Mouse (Mus musculus) CH12.LX (cell line): ENCODE measurements around the gene Map1lc3b.

Source experiments
- CHD1 ChIP-seq: IDR thresholded peaks from 2 replicates; pipeline ENCODE4 v1.6.1; 2012; ENCODE audit warnings: low read depth, low read length, improper control_type of control experiment, inconsistent platforms
- EP300 ChIP-seq: IDR thresholded peaks from 2 replicates; pipeline ENCODE4 v1.6.1; 2011; ENCODE audit warnings: low read length, improper control_type of control experiment
- HCFC1 ChIP-seq: IDR thresholded peaks from 2 replicates; pipeline ENCODE4 v1.6.1; 2012; ENCODE audit warnings: low read depth, mild to moderate bottlenecking, inconsistent platforms, low read length, improper control_type of control experiment
- KAT2A ChIP-seq: IDR thresholded peaks from 2 replicates; pipeline ENCODE4 v1.6.1; 2012; ENCODE audit warnings: low read length, improper control_type of control experiment, inconsistent platforms; ENCODE audit not compliant: insufficient replicate concordance
- MEF2A ChIP-seq: IDR thresholded peaks from 2 replicates; pipeline ENCODE4 v1.6.1; 2014; ENCODE audit warnings: low read depth, mild to moderate bottlenecking, inconsistent platforms, low read length, improper control_type of control experiment, borderline replicate concordance
- NELFE ChIP-seq: IDR thresholded peaks from 2 replicates; pipeline ENCODE4 v1.6.1; 2011; ENCODE audit warnings: low read depth, low read length, improper control_type of control experiment
- PAX5 ChIP-seq: IDR thresholded peaks from 2 replicates; pipeline ENCODE4 v1.6.1; 2012; ENCODE audit warnings: low read length, inconsistent platforms, mixed read lengths
- POLR2A ChIP-seq: IDR thresholded peaks from 2 replicates; pipeline ENCODE4 v1.6.1; 2011; ENCODE audit warnings: low read depth, mild to moderate bottlenecking, improper control_type of control experiment, low read length
- TBP ChIP-seq: conservative IDR thresholded peaks from 2 replicates; pipeline ENCODE4 v1.6.1; 2011; ENCODE audit warnings: low read depth, low read length, improper control_type of control experiment
- USF2 ChIP-seq: conservative IDR thresholded peaks from 2 replicates; pipeline ENCODE4 v1.6.1; 2011; ENCODE audit warnings: low read depth, low read length, improper control_type of control experiment

- TF ChIP-seq POLR2A (no peak), USF2 (no peak), EP300 (no peak), KAT2A (no peak), TBP (no peak), CHD1 (no peak), MEF2A (no peak), HCFC1 (no peak), NELFE (no peak), PAX5 (no peak)
These were observed 46.0 kb downstream of the Map1lc3b start for GRCm38 (mm10) chr8:121636180-121636579.
